Mouse (Mus musculus) stomach, postnatal 0 days (tissue): ENCODE results near the gene Dpf3. TPM values are rescaled to one million over a fixed set of nuclear protein-coding genes. Genes with fewer than 3 reads are reported as not detected.

Source experiments
- ATAC-seq: fragments of 200-750 bp; cut with Nextera tagmentation; 2 replicates; pipeline ENCODE4 v1.8.0; 2017; ENCODE audit not compliant: low FRiP score, low TSS enrichment
- DNase-seq: peaks from one replicate; pipeline ENCODE4 v3.0.0-alpha.2; 2016; ENCODE audit warnings: low spot score
- H3K27ac ChIP-seq: fragments of 300-500 bp; sonication (generic); replicated peaks from 2 replicates; pipeline ENCODE4 v1.5.1; 2014; ENCODE audit warnings: mild to moderate bottlenecking, control low read depth
- H3K27me3 ChIP-seq: fragments of 300-500 bp; sonication (generic); 2 replicates; pipeline ENCODE4 v1.6.1; 2014; ENCODE audit warnings: low read length; ENCODE audit not compliant: control insufficient read depth, insufficient read depth
- H3K36me3 ChIP-seq: fragments of 300-500 bp; sonication (generic); 2 replicates; pipeline ENCODE4 v1.6.1; 2014; ENCODE audit warnings: low read length, mixed read lengths; ENCODE audit not compliant: control insufficient read depth, insufficient read depth
- H3K4me1 ChIP-seq: fragments of 300-500 bp; sonication (generic); replicated peaks from 2 replicates; pipeline ENCODE4 v1.6.1; 2014; ENCODE audit warnings: antibody characterized with exemption; ENCODE audit not compliant: control insufficient read depth, insufficient read depth
- H3K4me2 ChIP-seq: fragments of 300-500 bp; sonication (generic); replicated peaks from 2 replicates; pipeline ENCODE4 v1.6.1; 2014; ENCODE audit warnings: low read depth, mild to moderate bottlenecking, control low read depth, moderate library complexity
- H3K4me3 ChIP-seq: fragments of 300-500 bp; sonication (generic); 2 replicates; pipeline ENCODE4 v1.5.1; 2014; ENCODE audit warnings: low read depth, low read length, control low read depth
- H3K9ac ChIP-seq: fragments of 300-500 bp; sonication (generic); 2 replicates; pipeline ENCODE4 v1.6.1; 2014; ENCODE audit warnings: mild to moderate bottlenecking, low read length, control low read depth, mixed read lengths
- H3K9me3 ChIP-seq: fragments of 300-500 bp; sonication (generic); 2 replicates; pipeline ENCODE4 v1.6.1; 2016; ENCODE audit warnings: low read length; ENCODE audit not compliant: control insufficient read depth
- CTCF ChIP-seq: IDR thresholded peaks from 2 replicates; pipeline ENCODE4 v1.5.1; 2016; ENCODE audit warnings: antibody characterized with exemption, low read depth, mild to moderate bottlenecking, moderate library complexity
- EP300 ChIP-seq: optimal IDR thresholded peaks from 2 replicates; pipeline ENCODE3; 2016; ENCODE audit warnings: antibody characterized with exemption
- WGBS: fragments of 180-500 bp; shearing (Covaris S2); extraction: QIAGEN DNeasy Blood & Tissue Kit; methylation state at CpG from one replicate; pipeline ENCODE4 v1.1.7; 2014; 5-methylcytosine and 5-hydroxymethylcytosine counted together
- polyA plus RNA-seq: library from polyadenylated mRNA; unstranded; fragments of >200 nt; fragmentation: Nextera tagmentation; extraction: Ambion mirVana; gene quantifications from 2 replicates; pipeline ENCODE4 v1.2.1, GENCODE M21; 2015

The Dpf3 gene
- polyA plus RNA-seq, result 2.6 and 3.0 TPM in 2 replicates

DNA sequence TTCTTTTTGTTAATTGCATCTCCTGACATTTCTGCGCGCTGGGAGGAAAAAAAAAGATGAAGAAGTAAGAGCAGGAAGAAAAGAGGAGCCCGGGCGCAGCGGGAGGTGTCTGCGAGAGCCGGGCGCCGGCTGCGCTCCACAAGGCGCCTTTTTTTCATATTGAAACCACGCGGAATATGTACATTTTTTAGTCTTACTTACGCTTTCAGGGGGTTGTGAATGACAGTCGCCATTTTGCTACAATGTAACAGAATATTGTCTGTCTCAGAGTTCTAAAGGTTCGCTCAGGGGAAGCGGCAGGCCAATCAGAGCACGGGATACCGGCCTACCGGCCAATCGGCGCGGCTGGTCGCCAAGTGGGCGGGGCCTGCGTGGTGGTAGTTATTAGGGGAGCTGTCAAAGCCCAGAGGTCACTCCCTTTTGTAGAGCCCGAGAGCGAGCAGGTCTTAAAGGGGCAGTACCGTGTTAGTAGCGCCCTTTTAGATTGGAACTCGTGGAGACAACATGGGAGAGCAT is at the start of gene Dpf3:
Gene Dpf3 (minus strand): TSS at position 241 of the 516 bp plus-strand sequence.
- Histone ChIP-seq H3K4me2 (peak within 1 kb of the TSS; percentile 100), H3K27me3 (no peaks in the 10 kb centered on the region), H3K36me3 (no peaks in the 10 kb centered on the region), H3K4me3 (peak within 1 kb of the TSS; percentile 60), H3K4me1 (no peaks in the 10 kb centered on the region; the same call in none of the 2 replicates), H3K9ac (peak within 1 kb of the TSS; percentile 57), H3K9me3 (0 out of 2 replicates have a peak, but pooled peaks cover 2% of the 10 kb centered on the region), H3K27ac (peak within 1 kb of the TSS; percentile 65; the same call in 1 of the 2 replicates)
- under 1% methylated on average over 31 of the region's 31 CpGs for WGBS
- TF ChIP-seq EP300 (no peak), CTCF (no peak)
- DNase-seq, result peak; percentile 99
- ATAC-seq, result peak; percentile 97

GRCm38 (mm10) chr12:83536039-83536438 is 48.5 kb upstream of the Dpf3 start:
- Histone ChIP-seq H3K4me2 (no peak overlapping the region), H3K4me3 (no peak overlapping the region), H3K9me3 (no peaks in the 10 kb centered on the region), H3K36me3 (peaks cover 6% of the 10 kb centered on the region), H3K27ac (no peak overlapping the region), H3K9ac (no peak overlapping the region), H3K4me1 (no peaks in the 10 kb centered on the region), H3K27me3 (no peaks in the 10 kb centered on the region)
- ATAC-seq (no peak), DNase-seq (no peak)
- no peak for TF ChIP-seq CTCF
- no peak for TF ChIP-seq EP300
- WGBS, result 50% methylated on average over 9 of the region's 9 CpGs

GRCm38 (mm10) chr12:83535428-83535827 is 47.9 kb upstream of the Dpf3 start:
- no peaks in the 10 kb centered on the region for H3K4me1 ChIP-seq
- TF ChIP-seq EP300 (no peak), CTCF (no peak)
- WGBS, result 67% methylated on average over 11 of the region's 11 CpGs

GRCm38 (mm10) chr12:83534190-83534589 is 46.7 kb upstream of the Dpf3 start:
- 80% methylated on average over 3 of the region's 3 CpGs for WGBS
- TF ChIP-seq EP300, result no peak
- TF ChIP-seq CTCF, result no peak

More at GRCm38 (mm10) chr12:83535428-83535827, 47.9 kb upstream of the Dpf3 start:
- peaks cover 6% of the 10 kb centered on the region for H3K36me3 ChIP-seq
- DNase-seq (no peak), ATAC-seq (no peak)
- H3K27ac ChIP-seq, result no peak overlapping the region
- H3K4me3 ChIP-seq, result no peak overlapping the region
- H3K9ac ChIP-seq, result no peak overlapping the region
- H3K27me3 ChIP-seq, result no peaks in the 10 kb centered on the region
- H3K4me2 ChIP-seq, result no peak overlapping the region
- H3K9me3 ChIP-seq, result no peaks in the 10 kb centered on the region

DNA sequence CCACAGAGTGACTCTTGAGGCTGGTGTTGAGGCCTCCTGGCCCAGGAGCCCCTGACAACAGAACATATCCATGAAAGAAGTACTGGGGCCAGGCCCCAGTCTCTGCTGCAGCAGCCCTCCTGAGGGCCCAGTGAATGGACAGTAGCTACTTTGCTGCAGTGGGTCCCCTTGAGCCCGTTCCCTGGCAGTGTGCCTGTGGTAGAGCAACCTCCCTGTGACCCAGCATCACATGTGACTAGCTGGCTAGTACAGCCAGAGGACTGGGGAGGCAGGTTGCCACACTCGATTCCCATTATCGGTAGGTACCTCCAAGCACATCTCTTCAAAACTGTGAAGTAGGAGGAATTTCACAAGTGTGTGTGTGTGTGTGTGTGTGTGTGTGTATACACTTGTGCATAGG is 45.5 kb upstream of the Dpf3 start:
- Histone ChIP-seq H3K27ac (no peak overlapping the region), H3K9ac (no peak overlapping the region), H3K27me3 (no peaks in the 10 kb centered on the region), H3K4me1 (no peaks in the 10 kb centered on the region; the same call in 1 of the 2 replicates), H3K4me2 (no peak overlapping the region), H3K4me3 (no peak overlapping the region), H3K36me3 (peaks cover 6% of the 10 kb centered on the region; the same call in 1 of the 2 replicates), H3K9me3 (no peaks in the 10 kb centered on the region)
- no peak for TF ChIP-seq CTCF
- TF ChIP-seq EP300, result no peak
- ATAC-seq, result no peak
- WGBS, result 91% methylated on average over 3 of the region's 3 CpGs
- DNase-seq, result no peak

More at GRCm38 (mm10) chr12:83534190-83534589, 46.7 kb upstream of the Dpf3 start:
- Histone ChIP-seq H3K4me2 (no peak overlapping the region), H3K27me3 (no peaks in the 10 kb centered on the region), H3K36me3 (peaks cover 6% of the 10 kb centered on the region; the same call in 1 of the 2 replicates), H3K4me1 (no peaks in the 10 kb centered on the region), H3K4me3 (no peak overlapping the region), H3K9me3 (no peaks in the 10 kb centered on the region), H3K9ac (no peak overlapping the region), H3K27ac (no peak overlapping the region)
- ATAC-seq (no peak), DNase-seq (no peak)

- DNase-seq (no peak), ATAC-seq (no peak)
- no peak overlapping the region for H3K27ac ChIP-seq
- no peaks in the 10 kb centered on the region for H3K27me3 ChIP-seq
- H3K4me2 ChIP-seq, result no peak overlapping the region
- H3K4me3 ChIP-seq, result no peak overlapping the region
- peaks cover 6% of the 10 kb centered on the region; the same call in 1 of the 2 replicates for H3K36me3 ChIP-seq
- H3K9me3 ChIP-seq, result no peaks in the 10 kb centered on the region
- no peaks in the 10 kb centered on the region; the same call in 1 of the 2 replicates for H3K4me1 ChIP-seq
- TF ChIP-seq EP300 (no peak), CTCF (no peak)
- H3K9ac ChIP-seq, result no peak overlapping the region
- WGBS, result 89% methylated on average over 6 of the region's 6 CpGs
Measured at GRCm38 (mm10) chr12:83531992-83532391, 44.5 kb upstream of the Dpf3 start.
